Mouse (Mus musculus) right cerebral cortex, postnatal 25 days (tissue): ENCODE results near the gene Nfkb1.
A peak's percentile ranks its signal among the peaks of the same experiment; 100 is the strongest.

ENCODE experiments used
- DNase-seq: peaks from one replicate; pipeline ENCODE4 v3.0.0; 2022

Gene Nfkb1

GRCm38 (mm10) chr3:135628706-135629169 is 62.6 kb downstream of the Nfkb1 start:
- DNase-seq: no peak

GRCm38 (mm10) chr3:135628000-135628705 is 63.2 kb downstream of the Nfkb1 start:
- DNase-seq: no peak

GRCm38 (mm10) chr3:135625290-135625689 is 66.1 kb downstream of the Nfkb1 start:
- no peak for DNase-seq

- DNase-seq: no peak
These were observed 74.6 kb downstream of the Nfkb1 start for GRCm38 (mm10) chr3:135616730-135617129.

GRCm38 (mm10) chr3:135614376-135614775 is 77.0 kb downstream of the Nfkb1 start:
- no peak for DNase-seq

GRCm38 (mm10) chr3:135610221-135610620 is 81.1 kb downstream of the Nfkb1 start:
- DNase-seq: peak; percentile 63

GRCm38 (mm10) chr3:135607660-135608473 is 83.5 kb downstream of the Nfkb1 start:
- no peak for DNase-seq

- DNase-seq: no peak
These were observed 84.3 kb downstream of the Nfkb1 start for GRCm38 (mm10) chr3:135607021-135607420.

GRCm38 (mm10) chr3:135606592-135606991 is 84.8 kb downstream of the Nfkb1 start:
- no peak for DNase-seq

GRCm38 (mm10) chr3:135605474-135605873 is 85.9 kb downstream of the Nfkb1 start:
- DNase-seq: no peak

- DNase-seq: no peak
These were observed 86.5 kb downstream of the Nfkb1 start for GRCm38 (mm10) chr3:135604626-135605417.

- DNase-seq: no peak
These were observed 88.6 kb downstream of the Nfkb1 start for GRCm38 (mm10) chr3:135602731-135603130.

GRCm38 (mm10) chr3:135598355-135598754 is 93.0 kb downstream of the Nfkb1 start:
- DNase-seq: no peak

GRCm38 (mm10) chr3:135597014-135597413 is 94.3 kb downstream of the Nfkb1 start:
- no peak for DNase-seq

- no peak for DNase-seq
These were observed 97.0 kb downstream of the Nfkb1 start for GRCm38 (mm10) chr3:135594238-135594917.

- no peak for DNase-seq
These were observed 99.3 kb downstream of the Nfkb1 start for GRCm38 (mm10) chr3:135592011-135592410.

- DNase-seq: no peak
These were observed 100.0 kb downstream of the Nfkb1 start for GRCm38 (mm10) chr3:135591376-135591775.

GRCm38 (mm10) chr3:135590471-135590870 is 100.9 kb downstream of the Nfkb1 start:
- DNase-seq: no peak

GRCm38 (mm10) chr3:135586471-135586880 is 104.9 kb downstream of the Nfkb1 start:
- no peak for DNase-seq

- DNase-seq: no peak
These were observed 105.3 kb downstream of the Nfkb1 start for GRCm38 (mm10) chr3:135586060-135586459.

GRCm38 (mm10) chr3:135585482-135585881 is 105.9 kb downstream of the Nfkb1 start:
- no peak for DNase-seq

- DNase-seq: no peak
These were observed 109.1 kb downstream of the Nfkb1 start for GRCm38 (mm10) chr3:135582246-135582645.
